Mouse (Mus musculus) kidney, adult 2 months (tissue): ENCODE measurements around the gene Cd300lg.

Source experiments
- CTCF ChIP-seq: fragments of 200-500 bp; conservative IDR thresholded peaks from 2 replicates; pipeline ENCODE4 v1.5.1; 2011; ENCODE audit warnings: low read depth, mild to moderate bottlenecking, control low read depth, low read length, moderate library complexity, mixed read lengths; ENCODE audit not compliant: insufficient read depth, insufficient read length
- POLR2A ChIP-seq: fragments of 200-500 bp; IDR thresholded peaks from one replicate; pipeline ENCODE4 v1.6.1; 2011; ENCODE audit warnings: low read depth, low read length, control low read depth

- TF ChIP-seq CTCF, result no peak
- no peak for TF ChIP-seq POLR2A
These were observed 45.0 kb downstream of the Cd300lg start for GRCm38 (mm10) chr11:102086331-102086730.
